Mouse (Mus musculus): ENCODE results near the gene Bcl2l2.

DNA sequence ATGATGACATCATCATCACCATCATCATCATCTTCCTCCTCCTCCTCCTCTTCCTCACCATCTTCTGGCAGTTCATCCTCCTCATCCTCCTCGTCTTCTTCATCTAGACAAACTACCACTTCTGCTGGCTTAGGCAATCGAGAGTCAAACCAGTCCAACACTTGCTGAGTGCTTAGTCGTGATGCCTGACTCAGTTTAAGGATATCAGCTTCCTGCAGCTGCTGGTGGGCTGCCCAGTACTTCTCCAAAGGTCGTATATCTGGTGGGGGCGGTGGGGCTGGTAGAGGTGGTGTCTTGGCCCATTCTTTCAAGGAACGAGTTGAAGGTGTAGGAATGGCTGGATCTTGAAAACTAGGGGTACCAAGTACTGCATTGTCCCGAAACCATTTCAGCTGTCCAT lies 26.5 kb upstream of the Bcl2l2 start:
- TF ChIP-seq GATA1 (IDR thresholded peaks at IDR 0.05; ENCODE audit: borderline replicate concordance, low read length) (no peak), FLI1 (IDR thresholded peaks at IDR 0.05; ENCODE audit: low read length) (no peak)
